Mouse (Mus musculus): ENCODE data around the gene Apol9b.

Apol9b gene

GRCm38 (mm10) chr15:77784039-77784824, 55.4 kb downstream of the Apol9b start:
- DNase-seq = peak; percentile 93

GRCm38 (mm10) chr15:77785807-77786206, 57.0 kb downstream of the Apol9b start:
- DNase-seq = no peak

Measured in right cerebral cortex, adult 18-20 months (tissue).